Mouse (Mus musculus) liver, embryonic 16.5 days (tissue): Measurements from ENCODE around the gene Nadk. TPM values are rescaled to one million over a fixed set of nuclear protein-coding genes. Genes with fewer than 3 reads are reported as not detected.
"Not testable (repeated sequence)": the region's sequence is repeated elsewhere in the genome, so short reads cannot be mapped to it uniquely, and the experiment has no call there.

Experiments used
- ATAC-seq: fragments of 200-750 bp; cut with Nextera tagmentation; 2 replicates; pipeline ENCODE4 v1.8.0; 2017; ENCODE audit warnings: low read depth, mild to moderate bottlenecking, moderate number of reproducible peaks, moderate library complexity
- H3K27ac ChIP-seq: fragments of 300-500 bp; sonication (generic); 2 replicates; pipeline ENCODE4 v1.5.1; 2014; ENCODE audit warnings: mild to moderate bottlenecking, low read length
- H3K27me3 ChIP-seq: fragments of 300-500 bp; sonication (generic); 2 replicates; pipeline ENCODE4 v1.6.1; 2014; ENCODE audit warnings: low read depth, low read length, mixed read lengths; ENCODE audit not compliant: control insufficient read depth, insufficient read depth
- H3K36me3 ChIP-seq: fragments of 300-500 bp; sonication (generic); 2 replicates; pipeline ENCODE4 v1.6.1; 2014; ENCODE audit warnings: mild to moderate bottlenecking; ENCODE audit not compliant: control insufficient read depth, insufficient read depth
- H3K4me1 ChIP-seq: fragments of 300-500 bp; sonication (generic); 2 replicates; pipeline ENCODE4 v1.6.1; 2014; ENCODE audit warnings: low read depth, low read length, mixed read lengths; ENCODE audit not compliant: control insufficient read depth
- H3K4me2 ChIP-seq: fragments of 300-500 bp; sonication (generic); 2 replicates; pipeline ENCODE4 v1.6.1; 2014; ENCODE audit warnings: low read depth, low read length, mixed read lengths
- H3K4me3 ChIP-seq: fragments of 300-500 bp; sonication (generic); 2 replicates; pipeline ENCODE4 v1.5.1; 2014; ENCODE audit warnings: low read depth, mild to moderate bottlenecking, low read length
- H3K9ac ChIP-seq: fragments of 300-500 bp; sonication (generic); 2 replicates; pipeline ENCODE4 v1.6.1; 2014; ENCODE audit warnings: low read depth, low read length
- H3K9me3 ChIP-seq: fragments of 300-500 bp; sonication (generic); replicated peaks from 2 replicates; pipeline ENCODE4 v1.6.1; 2016; ENCODE audit warnings: low read length; ENCODE audit not compliant: control insufficient read depth
- WGBS: fragments of 180-500 bp; shearing (Covaris S2); extraction: QIAGEN DNeasy Blood & Tissue Kit; methylation state at CpG from one replicate; pipeline ENCODE4 v1.1.7; 2014; ENCODE audit not compliant: insufficient replicate concordance; 5-methylcytosine and 5-hydroxymethylcytosine counted together
- polyA plus RNA-seq: library from polyadenylated mRNA; unstranded; fragments of >200 nt; fragmentation: Nextera tagmentation; extraction: Ambion mirVana; gene quantifications from 2 replicates; pipeline ENCODE4 v1.2.1, GENCODE M21; 2015

The Nadk gene
- polyA plus RNA-seq, 1 experiment from 2014 or later: 42.9 TPM

GRCm38 (mm10) chr4:155566555-155566954, 4.4 kb downstream of the Nadk start:
- H3K36me3 ChIP-seq: no peaks in the 10 kb centered on the region
- no peak overlapping the region for H3K9ac ChIP-seq
- H3K9me3 ChIP-seq: no peaks in the 10 kb centered on the region
- peaks cover 47% of the 10 kb centered on the region for H3K4me1 ChIP-seq
- no peaks in the 10 kb centered on the region for H3K27me3 ChIP-seq
- WGBS: 61% methylated on average over 8 of the region's 8 CpGs
- H3K27ac ChIP-seq: peak overlapping the region; percentile 22
- no peak for ATAC-seq
- H3K4me3 ChIP-seq: no peak overlapping the region
- H3K4me2 ChIP-seq: no peak overlapping the region

- 10% methylated on average over 2 of the region's 2 CpGs for WGBS
- ATAC-seq: no peak
- Histone ChIP-seq H3K27me3 (no peaks in the 10 kb centered on the region), H3K36me3 (no peaks in the 10 kb centered on the region), H3K9ac (no peak overlapping the region), H3K4me3 (no peak overlapping the region), H3K27ac (no peak overlapping the region; the same call in 1 of the 2 replicates), H3K4me1 (peaks cover 38% of the 10 kb centered on the region), H3K4me2 (no peak overlapping the region), H3K9me3 (no peaks in the 10 kb centered on the region)
Measured at GRCm38 (mm10) chr4:155568170-155568569, 6.0 kb downstream of the Nadk start.

DNA sequence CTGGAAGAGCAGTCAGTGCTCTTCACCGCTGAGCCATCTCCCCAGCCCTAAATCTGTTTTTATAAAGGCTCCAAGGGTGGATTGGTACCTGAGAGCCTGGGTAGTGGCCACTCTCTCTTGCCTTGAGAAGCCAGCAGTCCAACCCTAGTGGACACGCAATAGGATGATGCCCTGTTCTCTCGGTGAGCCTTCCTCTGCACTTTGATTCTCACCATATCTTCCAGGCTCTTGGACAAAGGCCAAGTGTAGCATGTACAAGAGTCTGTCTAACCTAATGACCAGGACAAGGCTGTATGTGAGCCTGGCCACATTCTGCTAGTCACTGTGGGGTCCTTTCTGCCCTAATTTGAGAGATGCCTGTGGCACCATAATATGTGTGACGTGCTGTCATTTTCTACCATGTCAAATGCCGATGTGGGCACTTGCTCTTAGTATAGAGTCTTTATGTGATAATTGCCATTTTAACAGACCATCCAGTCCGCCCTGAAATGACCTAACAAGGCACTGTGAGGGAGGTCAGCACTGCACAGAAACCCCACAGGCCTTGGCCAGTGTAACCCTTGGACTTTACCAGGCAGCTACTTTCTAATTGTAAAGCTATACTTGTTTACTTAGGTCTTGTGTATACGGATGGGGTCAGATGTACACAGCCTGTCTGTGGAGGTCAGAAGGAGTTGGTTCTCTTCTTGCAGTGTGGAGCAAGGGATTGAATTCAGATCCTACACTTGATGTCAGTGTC, 6.6 kb downstream of the Nadk start:
- Histone ChIP-seq H3K4me2 (no peak overlapping the region), H3K27ac (peak overlapping the region; percentile 18), H3K9ac (no peak overlapping the region), H3K36me3 (no peaks in the 10 kb centered on the region), H3K4me1 (peaks cover 38% of the 10 kb centered on the region), H3K27me3 (no peaks in the 10 kb centered on the region), H3K4me3 (no peak overlapping the region), H3K9me3 (no peaks in the 10 kb centered on the region)
- WGBS: 77% methylated on average over 7 of the region's 7 CpGs
- peak; percentile 73 for ATAC-seq

GRCm38 (mm10) chr4:155569818-155570217, 7.6 kb downstream of the Nadk start:
- H3K27me3 ChIP-seq: no peaks in the 10 kb centered on the region
- 0 out of 2 replicates have a peak overlapping the region, but pooled peaks have one; percentile 24 for H3K27ac ChIP-seq
- 75% methylated on average over 6 of the region's 6 CpGs for WGBS
- no peak overlapping the region for H3K9ac ChIP-seq
- no peak overlapping the region for H3K4me3 ChIP-seq
- H3K4me2 ChIP-seq: no peak overlapping the region
- no peaks in the 10 kb centered on the region for H3K9me3 ChIP-seq
- ATAC-seq: no peak
- no peaks in the 10 kb centered on the region for H3K36me3 ChIP-seq
- peaks cover 29% of the 10 kb centered on the region for H3K4me1 ChIP-seq

GRCm38 (mm10) chr4:155570315-155570714, 8.1 kb downstream of the Nadk start:
- H3K4me3 ChIP-seq, ATAC-seq, H3K27ac ChIP-seq, H3K9ac ChIP-seq, H3K27me3 ChIP-seq, H3K4me2 ChIP-seq, H3K36me3 ChIP-seq, H3K9me3 ChIP-seq: not testable (repeated sequence)
- 64% methylated on average over 11 of the region's 11 CpGs for WGBS
- H3K4me1 ChIP-seq: peaks cover 24% of the 10 kb centered on the region

DNA sequence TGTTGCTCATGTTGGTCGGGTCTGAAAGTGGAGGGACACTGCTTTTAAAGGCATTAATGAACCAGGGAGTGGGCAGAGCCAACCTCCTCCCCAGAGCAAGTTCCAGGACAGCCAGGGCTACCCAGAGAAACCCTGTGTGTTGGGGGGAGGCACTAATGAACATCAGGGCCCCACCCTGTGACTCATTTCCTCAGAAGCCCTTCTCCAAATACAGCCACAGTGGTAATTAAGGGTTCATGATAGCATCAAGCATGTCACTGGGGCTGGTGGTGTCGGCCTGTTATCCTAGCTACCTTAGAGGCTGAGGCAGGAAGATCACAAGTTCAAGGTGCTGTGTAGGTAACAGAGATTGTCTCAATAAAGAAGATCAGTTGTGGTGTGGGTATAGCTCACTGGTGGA, 9.3 kb downstream of the Nadk start:
- 41% methylated on average over 2 of the region's 2 CpGs for WGBS
- no peaks in the 10 kb centered on the region for H3K36me3 ChIP-seq
- no peak overlapping the region for H3K9ac ChIP-seq
- no peak overlapping the region for H3K4me3 ChIP-seq
- no peak for ATAC-seq
- peaks cover 17% of the 10 kb centered on the region for H3K4me1 ChIP-seq
- H3K4me2 ChIP-seq: no peak overlapping the region
- H3K27ac ChIP-seq: peak overlapping the region; percentile 52
- H3K9me3 ChIP-seq: no peaks in the 10 kb centered on the region
- no peaks in the 10 kb centered on the region for H3K27me3 ChIP-seq

- no peak overlapping the region for H3K9ac ChIP-seq
- ATAC-seq: no peak
- H3K27ac ChIP-seq: no peak overlapping the region
- WGBS: 76% methylated on average over 2 of the region's 2 CpGs
- no peaks in the 10 kb centered on the region for H3K9me3 ChIP-seq
- H3K27me3 ChIP-seq: no peaks in the 10 kb centered on the region
- H3K4me2 ChIP-seq: no peak overlapping the region
- H3K4me1 ChIP-seq: peaks cover 18% of the 10 kb centered on the region
- no peak overlapping the region for H3K4me3 ChIP-seq
- H3K36me3 ChIP-seq: no peaks in the 10 kb centered on the region; the same call in 1 of the 2 replicates
Measured at GRCm38 (mm10) chr4:155573155-155573554, 11.0 kb downstream of the Nadk start.

DNA sequence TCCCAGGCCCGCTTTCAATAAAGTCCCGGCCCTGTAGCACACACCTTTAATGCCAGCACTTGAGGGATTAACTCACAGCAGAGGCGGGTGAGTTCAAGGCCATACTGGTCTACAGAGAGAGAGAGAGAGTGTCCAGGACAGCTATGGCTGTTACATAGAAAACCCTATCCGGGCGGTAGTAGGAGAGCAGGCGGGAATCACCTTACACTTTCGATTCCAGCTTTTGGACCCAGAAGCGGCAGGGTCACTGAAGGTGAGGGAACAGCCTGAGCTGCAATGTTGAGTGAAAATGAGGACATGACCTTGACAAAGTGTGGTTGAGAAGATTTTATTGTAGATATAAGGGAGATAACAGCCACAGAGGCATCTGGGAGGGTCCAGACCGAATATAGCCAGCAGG, 11.7 kb downstream of the Nadk start:
- 71% methylated on average over 9 of the region's 9 CpGs for WGBS
- no peak overlapping the region for H3K9ac ChIP-seq
- no peaks in the 10 kb centered on the region for H3K27me3 ChIP-seq
- H3K36me3 ChIP-seq: no peaks in the 10 kb centered on the region; the same call in 1 of the 2 replicates
- no peak overlapping the region for H3K27ac ChIP-seq
- H3K9me3 ChIP-seq: no peaks in the 10 kb centered on the region
- 0 out of 2 replicates have a peak, but pooled peaks have one; percentile 15 for ATAC-seq
- H3K4me2 ChIP-seq: no peak overlapping the region
- H3K4me3 ChIP-seq: no peak overlapping the region
- H3K4me1 ChIP-seq: peaks cover 22% of the 10 kb centered on the region

DNA sequence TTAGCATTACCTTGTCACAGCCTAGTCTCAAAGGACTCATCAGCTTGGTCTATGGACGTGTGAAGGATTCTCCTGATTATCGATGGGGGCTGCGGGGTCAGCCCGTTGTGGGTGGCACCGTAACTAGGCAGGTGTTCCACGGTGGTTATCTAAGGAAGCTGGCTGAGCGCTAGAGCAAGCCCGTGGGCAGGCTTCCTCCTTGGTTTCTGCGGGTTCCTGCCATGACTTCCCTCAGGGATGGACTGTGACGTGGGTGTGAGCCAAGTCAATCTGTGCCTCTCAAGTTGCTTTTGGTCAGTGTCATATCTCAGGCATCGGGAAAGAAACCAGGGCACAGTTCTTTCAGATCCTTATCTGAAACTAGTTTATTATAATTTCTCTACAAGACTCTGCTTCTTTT, 12.8 kb downstream of the Nadk start:
- H3K4me1 ChIP-seq: peaks cover 20% of the 10 kb centered on the region
- H3K27ac ChIP-seq: no peak overlapping the region
- H3K27me3 ChIP-seq: no peaks in the 10 kb centered on the region
- no peak overlapping the region for H3K4me3 ChIP-seq
- H3K9ac ChIP-seq: no peak overlapping the region
- no peak overlapping the region for H3K4me2 ChIP-seq
- no peak for ATAC-seq
- 21% methylated on average over 11 of the region's 11 CpGs for WGBS
- H3K9me3 ChIP-seq: no peaks in the 10 kb centered on the region
- H3K36me3 ChIP-seq: no peaks in the 10 kb centered on the region; the same call in none of the 2 replicates
